Mouse (Mus musculus): ENCODE measurements around the gene Krba1.

Krba1 gene

DNA sequence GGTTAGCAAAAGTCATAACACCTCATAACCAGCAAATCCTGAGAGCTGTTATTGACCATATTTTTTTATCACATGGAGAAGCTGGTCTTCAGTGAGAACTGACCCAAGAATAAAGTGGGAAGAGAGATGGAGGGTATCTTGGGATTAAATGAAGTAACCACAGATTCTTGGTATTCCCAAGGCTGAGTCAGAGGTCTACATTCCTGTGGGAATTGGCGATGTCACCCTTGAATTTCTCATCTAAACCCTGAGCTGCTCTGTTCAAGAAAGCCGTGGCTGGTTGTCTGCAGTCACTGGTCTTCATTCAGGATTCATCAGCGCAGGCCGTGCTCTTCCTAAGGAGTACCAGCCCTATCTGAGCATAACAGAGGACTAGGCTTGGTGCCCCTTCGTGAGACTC lies 31.6 kb downstream of the Krba1 start:
- no peak for DNase-seq

DNA sequence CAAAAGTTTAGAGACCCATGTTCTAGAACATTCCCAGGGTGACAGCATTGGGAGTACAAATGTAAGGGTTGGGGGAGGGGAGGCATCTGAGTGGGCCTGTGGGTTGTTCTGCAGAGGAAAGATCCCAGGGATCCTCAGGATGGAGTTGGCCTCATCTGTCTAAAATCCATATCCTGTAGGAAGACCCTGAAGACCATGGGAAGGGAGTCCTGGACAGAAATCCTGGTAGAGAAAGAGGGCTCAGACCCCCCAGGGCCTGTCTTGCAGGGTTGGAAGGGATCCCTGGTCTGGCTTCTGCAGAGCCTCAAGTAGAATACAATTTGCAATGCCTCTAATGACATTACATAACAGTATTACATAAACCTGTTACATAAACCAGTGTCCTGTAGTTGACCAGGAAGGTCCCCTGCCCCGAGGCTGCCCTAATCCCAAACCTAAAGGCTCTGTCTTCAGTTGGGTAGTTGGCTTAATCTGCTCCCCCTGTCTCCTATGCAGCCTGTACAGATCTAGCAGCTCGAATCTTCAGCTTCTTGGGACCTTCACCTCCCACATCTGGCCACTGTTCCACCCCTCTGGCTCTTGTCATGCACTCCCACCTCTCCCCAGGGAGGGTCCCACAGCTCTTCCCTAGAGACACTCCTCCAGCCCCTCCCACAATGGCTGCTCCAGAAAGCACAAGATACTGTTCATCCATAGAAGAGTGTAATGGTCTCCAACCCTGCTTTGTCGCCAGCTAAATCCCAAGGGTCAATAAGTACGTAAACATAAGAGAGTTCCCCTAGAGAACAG lies 33.6 kb downstream of the Krba1 start:
- DNase-seq: peak; percentile 83

- no peak for DNase-seq
Observed at GRCm38 (mm10) chr6:48430748-48431147, 35.4 kb downstream of the Krba1 start.

- DNase-seq: no peak
Observed at GRCm38 (mm10) chr6:48432893-48433816, 37.8 kb downstream of the Krba1 start.

GRCm38 (mm10) chr6:48434651-48435050 lies 39.3 kb downstream of the Krba1 start:
- no peak for DNase-seq

GRCm38 (mm10) chr6:48435111-48435510 lies 39.7 kb downstream of the Krba1 start:
- DNase-seq: no peak

DNA sequence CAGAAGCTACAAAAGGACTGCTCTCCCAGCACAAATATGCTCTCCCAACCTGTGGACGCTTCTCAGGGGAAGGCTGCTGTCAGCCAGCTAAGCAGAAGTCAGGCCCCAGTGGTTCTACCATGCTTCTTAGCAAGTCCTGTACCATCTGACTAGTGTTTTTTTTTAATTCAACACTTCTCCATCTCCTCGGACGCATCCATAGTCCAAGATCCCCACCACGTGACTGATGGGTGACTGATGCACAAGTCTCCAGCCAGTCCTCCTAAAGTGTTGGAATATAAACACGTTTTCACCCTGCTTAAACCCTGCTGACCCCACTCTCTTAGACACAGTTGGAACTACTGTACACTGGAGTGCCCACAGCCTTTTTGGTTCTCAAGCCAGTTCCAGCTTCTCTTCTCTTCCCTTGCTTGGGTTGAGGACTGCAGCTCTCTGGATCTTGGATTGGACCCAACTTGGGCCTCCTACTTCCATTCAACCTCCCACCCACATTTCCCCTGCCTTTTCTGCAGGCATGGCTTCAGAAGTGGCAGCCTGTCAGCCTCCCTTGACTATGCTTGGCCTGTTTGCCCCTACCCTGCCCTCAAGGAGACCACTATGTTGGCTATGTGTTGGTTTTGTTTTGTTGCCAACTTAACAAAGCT lies 40.4 kb downstream of the Krba1 start:
- peak; percentile 28 for DNase-seq

- peak; percentile 29 for DNase-seq
Observed at GRCm38 (mm10) chr6:48437679-48438376, 42.4 kb downstream of the Krba1 start.

GRCm38 (mm10) chr6:48438475-48439125 lies 43.2 kb downstream of the Krba1 start:
- peak; percentile 34 for DNase-seq

DNA sequence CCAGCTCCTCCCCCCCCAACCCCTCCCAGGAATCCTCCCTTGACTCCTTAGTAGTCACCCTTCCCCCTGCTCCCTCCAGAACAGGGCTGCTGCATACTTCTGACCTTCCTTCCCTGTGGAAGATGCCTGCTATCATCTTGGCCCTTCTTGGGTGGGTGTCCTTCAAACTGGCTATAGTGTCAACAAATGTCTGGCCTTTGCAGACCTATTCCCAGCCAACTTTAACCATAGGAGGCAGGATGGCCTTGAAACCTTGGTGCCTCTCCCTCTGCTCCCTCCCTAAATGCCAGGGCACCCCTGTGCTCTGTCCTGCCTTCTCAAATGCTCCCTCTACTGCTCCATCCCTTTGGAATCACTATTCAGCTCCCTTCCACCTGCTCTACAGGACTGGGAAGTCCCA lies 44.3 kb downstream of the Krba1 start:
- peak; percentile 29 for DNase-seq

DNA sequence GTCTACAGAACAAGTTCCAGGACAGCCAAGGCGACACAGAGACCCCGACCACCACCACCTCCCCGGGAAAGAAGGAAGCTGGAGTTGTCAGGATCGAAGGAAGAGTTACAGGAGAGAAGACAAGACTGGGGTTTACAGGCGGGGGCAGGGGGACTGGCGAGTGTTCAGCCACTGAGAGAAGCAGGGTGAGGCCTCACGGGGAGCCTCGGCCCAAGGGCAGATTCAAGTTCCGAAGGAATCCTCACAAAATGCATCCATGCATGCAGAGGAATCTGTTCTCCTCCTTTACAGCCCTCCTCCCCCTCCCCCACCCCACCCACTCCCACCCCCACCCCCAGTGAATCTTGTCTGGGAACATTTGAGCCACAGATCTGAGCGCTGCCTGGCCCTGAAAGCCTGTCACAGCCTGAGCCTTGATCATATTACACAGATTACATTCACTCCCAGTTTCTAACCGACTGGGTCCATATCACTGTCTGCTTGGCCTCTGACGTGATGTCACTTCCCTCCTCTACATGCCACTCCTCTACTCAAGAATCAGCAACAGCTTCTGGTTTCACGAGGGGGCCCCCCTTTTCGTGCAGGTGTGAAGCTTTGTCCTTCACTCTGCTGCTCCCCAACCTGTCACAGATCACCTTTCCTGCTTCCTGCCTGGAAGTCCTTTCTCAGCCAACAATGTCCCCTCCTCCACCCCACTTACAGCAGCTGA lies 45.1 kb downstream of the Krba1 start:
- peak; percentile 21 for DNase-seq

GRCm38 (mm10) chr6:48443592-48444309 lies 48.4 kb downstream of the Krba1 start:
- peak; percentile 92 for DNase-seq

- DNase-seq: peak; percentile 80
Observed at GRCm38 (mm10) chr6:48444310-48445180, 49.2 kb downstream of the Krba1 start.

DNA sequence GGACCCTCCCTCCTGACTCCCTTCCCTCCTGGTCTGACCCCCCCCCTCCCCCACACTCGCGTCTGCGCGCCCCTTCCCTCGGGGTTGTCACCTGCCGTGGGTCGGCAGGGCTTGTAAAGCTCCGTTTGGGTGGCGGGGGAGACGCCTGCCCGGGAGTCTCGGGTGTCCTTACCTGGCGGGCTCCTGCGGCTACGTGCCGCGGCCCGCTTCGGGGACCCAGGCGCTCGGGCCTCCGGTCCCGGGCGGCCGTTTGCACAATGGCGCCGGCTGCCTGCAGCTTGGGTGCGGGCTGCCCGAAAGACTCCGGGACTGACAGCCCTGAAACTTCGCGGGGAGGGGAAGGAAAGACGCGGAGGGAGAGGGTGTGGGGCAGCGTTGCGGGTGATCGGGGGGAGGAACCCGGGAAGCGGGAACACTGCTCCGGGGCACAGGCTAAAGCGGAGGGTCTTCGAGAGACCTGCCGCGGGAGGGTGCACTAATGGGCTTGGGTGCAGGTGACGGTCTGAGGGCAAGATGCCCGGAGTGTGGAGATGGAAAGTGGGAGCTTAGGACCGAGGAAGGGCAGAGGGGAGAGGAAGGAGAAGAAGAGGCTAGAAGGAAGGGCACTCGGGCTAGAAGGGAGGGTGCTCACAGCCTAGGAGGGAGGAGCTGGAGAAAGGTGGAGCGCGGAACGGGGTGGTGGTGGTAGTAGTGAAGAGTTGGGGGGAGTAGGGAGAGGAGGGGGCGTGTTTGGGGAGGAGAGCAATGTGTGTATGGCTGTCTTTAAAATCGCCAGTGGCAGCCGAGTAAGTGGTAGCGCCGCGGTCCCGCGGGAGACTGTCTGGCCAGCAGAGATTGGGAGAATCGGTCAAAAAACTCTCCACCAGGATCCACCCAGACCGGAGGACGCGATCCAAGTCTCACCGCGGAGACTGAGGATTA lies 50.1 kb downstream of the Krba1 start, which contains the start of gene Zfp467:
Zfp467 (minus strand) TSS at position 645 of the 921 bp plus-strand sequence.
- peak; percentile 78 for DNase-seq

- peak; percentile 59 for DNase-seq
Observed at GRCm38 (mm10) chr6:48446256-48446655, 50.9 kb downstream of the Krba1 start.

GRCm38 (mm10) chr6:48446896-48447295 lies 51.5 kb downstream of the Krba1 start:
- DNase-seq: peak; percentile 36

DNA sequence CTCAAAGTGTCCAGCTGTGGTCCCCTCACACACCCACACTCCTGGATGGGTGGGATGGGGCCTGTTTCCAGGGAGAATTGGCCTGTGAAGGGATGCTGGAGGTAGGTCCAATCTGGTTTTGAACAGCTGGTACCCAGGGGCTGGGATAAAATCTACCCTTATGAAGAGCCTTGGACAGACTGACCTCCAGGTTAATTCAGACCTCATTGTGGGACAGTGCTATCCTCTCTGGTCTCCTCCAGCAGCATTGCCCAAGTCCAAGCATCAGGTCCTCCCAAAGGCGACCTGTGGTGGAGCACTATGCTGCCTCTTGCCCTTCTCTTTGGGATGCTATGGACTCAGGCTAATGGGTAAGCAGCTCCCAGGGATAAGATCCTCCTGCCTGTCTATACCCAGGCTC lies 52.5 kb downstream of the Krba1 start, which contains the start of gene Sspo:
Sspo (plus strand) TSS at position 301 of the 400 bp plus-strand sequence.
- DNase-seq: peak; percentile 28

- no peak for DNase-seq
Observed at GRCm38 (mm10) chr6:48448527-48448926, 53.1 kb downstream of the Krba1 start.

Data from cerebellum, adult 9-10 months (tissue).